Mouse (Mus musculus): ENCODE measurements around the gene Hmga2. TPM values are rescaled to one million over a fixed set of nuclear protein-coding genes. Genes with fewer than 3 reads are reported as not detected.

Hmga2 gene
- polyA plus RNA-seq, 1 experiment from 2014 or later: 160 TPM

DNA sequence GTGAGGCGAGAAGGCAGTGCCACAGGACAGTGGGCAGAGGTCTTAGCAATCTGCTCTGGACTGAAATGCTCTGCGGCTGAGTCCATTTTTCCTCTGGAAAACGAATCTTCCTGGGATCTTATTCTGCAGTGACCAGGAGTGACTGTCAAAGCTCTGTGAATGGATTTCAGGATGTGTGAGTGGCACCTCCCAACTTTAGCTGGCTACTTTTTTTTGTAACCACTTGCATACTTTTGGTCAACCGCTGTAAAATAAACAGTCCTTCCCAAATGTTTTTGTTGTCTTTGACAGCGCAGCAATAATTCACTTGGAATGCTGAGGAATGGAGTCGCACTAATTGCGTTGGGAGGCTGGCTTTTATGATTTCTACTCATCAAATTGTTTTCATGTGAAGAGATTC, 45.8 kb downstream of the Hmga2 start:
- 59% methylated on average over 7 of the region's 7 CpGs for WGBS
- Histone ChIP-seq H3K4me1 (peaks cover 82% of the 10 kb centered on the region), H3K27ac (0 out of 2 replicates have a peak overlapping the region, but pooled peaks have one; percentile 25), H3K4me3 (no peak overlapping the region), H3K36me3 (peaks cover 87% of the 10 kb centered on the region), H3K27me3 (ENCODE audit: low read depth, poor library complexity, severe bottlenecking) (no peaks in the 10 kb centered on the region), H3K9me3 (replicated peaks) (no peaks in the 10 kb centered on the region)
- no peak for DNase-seq (ENCODE audit: low spot score)

DNA sequence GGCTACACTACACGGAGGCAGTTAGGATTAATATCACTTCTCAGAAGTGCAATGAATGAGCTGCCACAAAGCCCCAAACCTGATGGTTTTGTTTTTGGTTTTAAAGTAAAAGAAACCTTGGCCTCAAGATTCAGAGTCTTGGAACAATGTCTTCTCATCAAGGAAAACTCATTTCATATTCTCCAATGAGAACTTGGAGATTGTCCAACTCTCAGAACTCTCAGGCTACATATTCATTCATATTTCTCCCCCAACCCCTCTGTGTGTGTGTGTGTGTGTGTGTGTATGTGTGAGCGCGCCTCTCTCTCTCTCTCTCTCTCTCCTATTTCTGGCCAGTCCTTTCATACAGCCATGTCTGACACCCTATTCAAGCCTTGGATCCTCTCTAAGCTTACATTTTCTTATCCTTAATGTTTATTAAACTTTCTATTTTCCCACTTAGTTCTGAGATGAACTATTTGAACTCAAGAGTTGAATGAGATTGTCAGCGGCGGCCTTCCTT, 46.5 kb downstream of the Hmga2 start:
- DNase-seq (ENCODE audit: low spot score): no peak
- Histone ChIP-seq H3K36me3 (peaks cover 87% of the 10 kb centered on the region), H3K4me3 (no peak overlapping the region), H3K4me1 (peaks cover 82% of the 10 kb centered on the region), H3K9me3 (replicated peaks) (no peaks in the 10 kb centered on the region), H3K27me3 (ENCODE audit: low read depth, poor library complexity, severe bottlenecking) (no peaks in the 10 kb centered on the region), H3K27ac (no peak overlapping the region)
- WGBS: 89% methylated on average over 5 of the region's 5 CpGs

DNA sequence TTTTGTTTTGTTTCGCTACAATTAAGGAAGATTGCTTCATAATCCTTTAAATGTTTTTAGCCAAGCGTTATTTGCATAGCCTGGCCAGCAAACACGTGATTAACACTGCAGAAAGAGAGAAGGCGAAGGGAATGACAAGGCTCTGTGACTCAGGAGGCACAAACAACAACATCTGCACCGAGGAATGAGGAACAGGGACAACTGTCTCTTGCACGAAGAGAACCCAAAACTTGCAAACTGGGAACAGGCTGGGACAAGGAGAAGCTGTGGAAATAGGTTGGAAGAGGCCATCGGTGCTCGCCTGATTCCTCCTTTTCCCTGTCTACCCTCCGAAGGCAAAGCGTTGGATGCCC, 47.1 kb downstream of the Hmga2 start:
- Histone ChIP-seq H3K4me3 (no peak overlapping the region), H3K4me1 (peaks cover 80% of the 10 kb centered on the region), H3K36me3 (peaks cover 88% of the 10 kb centered on the region), H3K27me3 (ENCODE audit: low read depth, poor library complexity, severe bottlenecking) (no peaks in the 10 kb centered on the region), H3K27ac (peak overlapping the region; percentile 53), H3K9me3 (replicated peaks) (no peaks in the 10 kb centered on the region)
- 81% methylated on average over 10 of the region's 10 CpGs for WGBS
- DNase-seq (ENCODE audit: low spot score): no peak

DNA sequence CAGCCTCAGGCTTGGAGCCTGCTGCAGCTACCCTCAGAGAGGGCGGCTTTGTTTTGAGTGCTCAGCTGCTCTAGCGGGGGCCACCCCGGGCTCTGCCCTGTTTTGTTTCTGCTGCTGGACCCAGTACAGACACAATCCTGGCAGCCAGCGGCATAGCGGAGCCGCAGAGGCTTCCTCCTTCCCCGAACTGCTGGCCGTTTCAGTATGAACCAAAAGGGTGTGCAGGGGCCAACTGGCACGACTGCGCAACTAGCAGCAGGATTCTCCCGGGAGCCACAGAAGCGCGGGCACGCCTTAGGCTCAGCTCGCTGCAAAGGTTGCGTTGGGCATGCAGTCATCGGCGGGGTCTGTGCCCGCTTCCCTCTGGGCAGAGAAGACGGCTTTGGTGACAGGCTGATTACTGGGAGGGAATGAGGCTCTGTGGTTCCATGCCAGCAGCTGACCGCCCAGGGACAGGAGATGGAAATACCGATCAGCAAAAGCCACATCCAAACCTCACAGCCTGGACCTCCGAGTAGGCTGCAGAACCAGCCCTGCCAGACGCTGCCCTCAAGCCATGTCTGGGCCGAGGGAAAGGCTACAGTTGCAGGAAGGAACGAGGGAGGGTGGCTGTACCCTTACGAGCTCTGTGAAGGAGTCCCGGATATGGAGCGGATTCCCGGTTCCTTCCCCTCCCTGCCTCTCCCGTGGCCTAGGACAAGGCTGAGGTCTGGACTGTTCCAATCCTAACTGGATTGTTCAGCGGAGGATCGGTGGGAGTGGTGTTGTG, 47.7 kb downstream of the Hmga2 start:
- Histone ChIP-seq H3K4me1 (peaks cover 80% of the 10 kb centered on the region), H3K27ac (peak overlapping the region; percentile 53), H3K9me3 (replicated peaks) (no peaks in the 10 kb centered on the region), H3K27me3 (ENCODE audit: low read depth, poor library complexity, severe bottlenecking) (no peaks in the 10 kb centered on the region), H3K36me3 (peaks cover 93% of the 10 kb centered on the region), H3K4me3 (no peak overlapping the region)
- DNase-seq (ENCODE audit: low spot score): no peak
- WGBS: 82% methylated on average over 33 of the region's 33 CpGs

DNA sequence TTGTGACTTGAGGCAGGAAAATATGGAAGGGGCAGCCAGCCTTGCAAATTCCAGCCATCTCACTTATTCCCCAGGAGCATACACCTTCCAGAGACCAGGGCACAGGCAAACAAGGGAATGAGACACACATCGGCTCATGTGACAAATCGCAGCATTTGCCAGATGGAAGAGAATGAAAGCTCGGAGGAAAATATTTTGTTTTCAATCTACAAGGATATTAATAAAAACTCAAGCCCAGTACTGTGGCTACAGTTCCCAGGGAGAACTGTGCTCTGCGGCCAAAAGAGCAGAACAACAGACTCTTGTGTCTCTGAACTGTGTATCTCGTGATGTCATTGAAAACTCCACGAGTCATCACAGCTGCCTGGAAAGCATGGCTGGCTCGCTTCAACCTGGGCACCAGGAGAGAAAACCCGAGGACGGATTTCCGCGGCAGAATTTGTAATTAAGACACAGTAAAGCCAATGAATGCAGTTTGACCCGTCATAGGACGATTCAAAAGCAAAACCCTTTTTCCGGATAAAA, 50.1 kb downstream of the Hmga2 start:
- DNase-seq (ENCODE audit: low spot score): no peak
- Histone ChIP-seq H3K9me3 (replicated peaks) (no peaks in the 10 kb centered on the region), H3K27me3 (ENCODE audit: low read depth, poor library complexity, severe bottlenecking) (no peaks in the 10 kb centered on the region), H3K4me3 (no peak overlapping the region), H3K27ac (no peak overlapping the region), H3K36me3 (peaks cover 88% of the 10 kb centered on the region), H3K4me1 (peaks cover 81% of the 10 kb centered on the region)
- WGBS: 89% methylated on average over 14 of the region's 14 CpGs

DNA sequence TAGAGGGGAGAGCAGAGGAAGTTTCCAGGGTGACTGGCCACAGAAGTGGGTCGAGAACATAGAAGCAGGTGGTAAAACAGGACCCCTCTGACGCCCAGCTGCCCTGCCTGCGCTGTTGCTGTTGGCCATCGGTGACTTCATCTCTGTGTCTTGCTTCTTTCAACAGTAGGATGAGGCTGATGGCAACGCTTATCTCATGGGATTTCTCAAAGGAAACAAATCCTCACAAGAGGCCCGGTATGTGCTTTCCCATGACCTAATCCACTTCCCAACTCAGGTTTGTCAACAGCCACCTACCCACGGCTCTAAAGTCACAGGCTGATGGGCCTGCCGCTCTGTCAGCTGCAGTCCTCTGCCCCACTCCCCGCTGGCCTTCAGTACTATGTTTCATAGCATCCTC, 52.3 kb downstream of the Hmga2 start:
- Histone ChIP-seq H3K27me3 (ENCODE audit: low read depth, poor library complexity, severe bottlenecking) (no peaks in the 10 kb centered on the region), H3K4me3 (no peak overlapping the region), H3K9me3 (replicated peaks) (no peaks in the 10 kb centered on the region), H3K4me1 (peaks cover 92% of the 10 kb centered on the region), H3K36me3 (peaks cover 79% of the 10 kb centered on the region), H3K27ac (no peak overlapping the region)
- DNase-seq (ENCODE audit: low spot score): no peak
- WGBS: 82% methylated on average over 9 of the region's 9 CpGs

DNA sequence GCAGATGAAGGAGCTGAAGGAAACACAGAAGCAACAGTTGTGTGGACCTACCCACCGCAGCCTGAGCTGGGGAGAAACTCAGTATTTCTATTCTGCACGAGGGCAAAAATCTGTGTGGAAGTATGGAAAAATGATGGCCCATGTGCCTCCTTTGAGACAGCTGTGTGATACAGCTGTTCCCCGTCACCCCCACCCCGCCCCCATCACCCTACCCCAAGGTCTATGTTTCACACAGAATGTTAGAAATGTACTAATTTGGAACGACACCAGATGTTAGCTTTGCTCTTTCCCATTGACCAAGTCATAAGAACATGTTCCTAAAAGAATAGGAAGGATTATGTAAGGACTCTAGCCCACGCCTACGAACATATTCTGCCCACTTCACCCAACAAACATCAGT, 53.0 kb downstream of the Hmga2 start:
- no peaks in the 10 kb centered on the region for H3K27me3 ChIP-seq (ENCODE audit: low read depth, poor library complexity, severe bottlenecking)
- 0 out of 2 replicates have a peak overlapping the region, but pooled peaks have one; percentile 17 for H3K27ac ChIP-seq
- DNase-seq (ENCODE audit: low spot score): no peak
- WGBS: 77% methylated on average over 7 of the region's 7 CpGs
- H3K4me3 ChIP-seq: no peak overlapping the region
- H3K4me1 ChIP-seq: peaks cover 92% of the 10 kb centered on the region
- H3K9me3 ChIP-seq (replicated peaks): no peaks in the 10 kb centered on the region
- H3K36me3 ChIP-seq: peaks cover 71% of the 10 kb centered on the region

DNA sequence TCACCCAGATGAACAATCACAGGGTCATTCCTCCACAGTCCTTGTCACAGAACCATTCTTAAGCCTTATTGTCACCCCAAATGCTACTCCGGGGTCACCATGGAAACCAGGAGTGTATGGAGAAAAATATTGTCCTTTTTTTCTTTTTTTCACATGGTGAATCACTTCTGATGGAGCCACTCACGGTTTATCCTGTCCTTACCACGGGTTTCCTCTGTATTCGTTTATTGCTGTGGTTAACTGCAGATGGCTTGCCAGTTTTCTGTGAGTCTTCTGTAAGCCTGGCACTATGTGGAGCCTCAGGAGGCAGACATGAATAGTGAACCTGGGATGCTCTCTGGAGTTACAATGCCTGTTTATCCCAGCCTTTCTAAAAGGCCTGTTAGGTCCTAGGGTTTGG, 53.4 kb downstream of the Hmga2 start:
- H3K27ac ChIP-seq: 0 out of 2 replicates have a peak overlapping the region, but pooled peaks have one; percentile 17

DNA sequence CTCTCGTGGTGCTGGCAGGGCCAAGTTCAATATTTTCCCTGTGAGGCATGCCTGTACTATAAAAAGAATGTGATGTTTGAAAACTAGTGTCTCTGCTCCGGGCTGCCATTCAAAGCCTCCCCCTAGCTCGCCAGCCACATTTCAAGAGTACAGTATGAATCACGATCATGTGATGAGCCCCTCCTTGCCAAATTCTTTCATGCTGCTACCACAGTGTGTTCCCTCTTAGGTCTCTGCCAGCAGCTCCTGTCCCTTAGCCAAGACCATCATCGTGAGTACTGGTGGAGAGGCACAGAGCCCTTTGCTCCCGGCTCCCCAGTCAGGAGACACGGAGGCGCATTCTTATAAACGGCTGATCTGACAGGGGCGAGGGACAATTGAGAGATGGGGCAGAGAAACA, 54.2 kb downstream of the Hmga2 start:
- H3K27ac ChIP-seq: peak overlapping the region; percentile 67
- no peak for DNase-seq (ENCODE audit: low spot score)
- WGBS: 45% methylated on average over 10 of the region's 10 CpGs

More for the DNA sequence above, 53.4 kb downstream of the Hmga2 start:
- Histone ChIP-seq H3K4me3 (no peak overlapping the region), H3K36me3 (peaks cover 67% of the 10 kb centered on the region), H3K4me1 (peaks cover 92% of the 10 kb centered on the region), H3K27me3 (ENCODE audit: low read depth, poor library complexity, severe bottlenecking) (no peaks in the 10 kb centered on the region), H3K9me3 (replicated peaks) (no peaks in the 10 kb centered on the region)
- 68% methylated on average over 4 of the region's 4 CpGs for WGBS
- DNase-seq (ENCODE audit: low spot score): no peak

DNA sequence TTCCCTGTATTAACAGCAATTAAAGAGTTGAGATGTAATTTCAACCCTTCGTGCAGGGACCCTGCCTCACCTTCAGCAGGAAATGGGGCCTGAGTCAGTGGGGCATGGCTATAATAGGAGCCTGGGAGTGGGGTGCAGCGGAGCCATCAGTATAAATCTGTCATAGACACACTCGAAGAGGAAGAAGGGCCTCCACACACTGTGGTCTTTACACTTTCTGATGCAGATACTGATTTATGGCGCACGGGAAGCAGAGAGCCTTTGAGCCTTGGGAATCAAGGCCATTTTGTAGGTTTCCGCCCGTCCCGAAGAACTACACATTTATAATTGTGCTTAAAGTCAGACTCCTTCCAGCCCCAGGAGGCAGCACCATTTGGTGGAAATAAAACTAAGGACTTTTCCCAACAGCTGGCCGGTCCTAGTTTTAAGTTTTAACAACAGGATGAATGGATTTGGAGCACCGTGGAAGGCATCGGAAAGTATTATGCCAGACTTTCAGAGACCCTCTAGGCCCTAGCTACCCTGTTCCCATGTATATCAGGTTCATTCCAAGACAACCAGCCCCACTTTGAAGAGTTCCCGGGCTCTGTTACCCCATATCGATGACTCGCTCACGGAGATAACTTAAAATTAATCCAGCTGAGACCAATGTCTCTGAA, 55.2 kb downstream of the Hmga2 start:
- 32% methylated on average over 15 of the region's 15 CpGs for WGBS
- no peak overlapping the region for H3K4me3 ChIP-seq
- peak overlapping the region; percentile 83 for H3K27ac ChIP-seq
- peaks cover 62% of the 10 kb centered on the region for H3K36me3 ChIP-seq
- H3K27me3 ChIP-seq (ENCODE audit: low read depth, poor library complexity, severe bottlenecking): no peaks in the 10 kb centered on the region
- H3K9me3 ChIP-seq (replicated peaks): no peaks in the 10 kb centered on the region
- H3K4me1 ChIP-seq: peaks cover 96% of the 10 kb centered on the region
- DNase-seq (ENCODE audit: low spot score): no peak

More for the DNA sequence above, 54.2 kb downstream of the Hmga2 start:
- Histone ChIP-seq H3K4me3 (0 out of 2 replicates have a peak overlapping the region, but pooled peaks have one; percentile 13), H3K27me3 (ENCODE audit: low read depth, poor library complexity, severe bottlenecking) (no peaks in the 10 kb centered on the region), H3K4me1 (peaks cover 92% of the 10 kb centered on the region), H3K36me3 (peaks cover 61% of the 10 kb centered on the region), H3K9me3 (replicated peaks) (no peaks in the 10 kb centered on the region)

DNA sequence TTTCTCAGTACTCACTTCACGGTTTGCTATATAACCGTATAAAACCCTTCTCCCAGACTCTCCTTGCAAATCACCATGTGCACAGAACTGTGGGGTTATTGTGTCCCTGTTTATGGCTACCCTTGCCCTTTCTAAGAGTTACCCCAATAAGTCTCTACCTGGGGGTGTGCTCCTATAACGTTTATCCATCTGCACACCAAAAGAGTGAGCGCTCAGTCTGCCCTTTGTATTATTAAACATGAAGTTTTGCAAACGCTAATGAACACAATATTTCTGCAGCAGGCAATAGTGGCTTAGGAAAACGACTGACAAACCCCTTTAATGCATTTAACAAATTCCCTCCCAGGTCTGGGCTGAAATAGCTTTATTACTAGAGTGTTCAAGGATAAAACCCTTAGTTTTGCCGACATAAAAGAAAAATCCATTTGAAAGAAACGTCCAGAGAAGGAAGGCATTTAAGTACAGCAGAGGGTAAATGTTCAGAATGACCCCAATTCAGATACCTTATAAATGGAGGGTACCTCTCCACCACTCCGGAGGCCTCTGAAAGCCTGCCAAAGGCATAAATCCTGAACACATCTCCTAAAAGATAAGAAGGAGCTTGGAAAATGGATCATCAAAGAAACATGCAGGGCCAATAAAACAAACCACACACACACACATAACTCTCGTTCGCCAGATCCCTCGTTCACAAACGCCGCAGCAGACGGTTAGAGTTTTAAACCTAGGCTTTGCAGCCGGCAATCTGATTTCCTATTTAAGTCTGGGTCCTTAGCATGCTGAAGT, 57.3 kb downstream of the Hmga2 start:
- no peak for DNase-seq (ENCODE audit: low spot score)
- WGBS: 31% methylated on average over 16 of the region's 16 CpGs
- H3K27ac ChIP-seq: peak overlapping the region; percentile 83
- no peaks in the 10 kb centered on the region for H3K27me3 ChIP-seq (ENCODE audit: low read depth, poor library complexity, severe bottlenecking)
- peaks cover 85% of the 10 kb centered on the region for H3K4me1 ChIP-seq
- H3K36me3 ChIP-seq: peaks cover 62% of the 10 kb centered on the region
- H3K4me3 ChIP-seq: no peak overlapping the region
- no peaks in the 10 kb centered on the region for H3K9me3 ChIP-seq (replicated peaks)

DNA sequence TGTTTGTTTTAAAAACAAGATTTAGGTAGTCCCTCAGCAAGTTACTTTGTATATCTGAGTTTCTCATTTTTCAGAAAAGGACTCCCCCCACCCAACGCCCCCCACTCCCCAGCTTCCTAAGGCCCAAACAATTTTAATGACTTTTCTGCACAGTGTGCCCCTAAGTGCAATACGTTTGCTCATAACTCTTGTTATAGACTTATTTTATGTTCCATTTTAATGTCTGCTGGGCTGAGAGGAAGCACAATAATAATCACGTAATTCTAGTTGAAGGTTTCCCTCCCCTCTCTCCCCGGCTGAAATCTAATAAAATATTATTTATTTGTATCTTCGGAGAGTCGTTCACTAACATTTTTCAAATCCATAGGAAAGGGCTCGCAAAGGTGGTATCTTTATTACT, 58.1 kb downstream of the Hmga2 start:
- no peaks in the 10 kb centered on the region for H3K9me3 ChIP-seq (replicated peaks)
- peak overlapping the region; percentile 83 for H3K27ac ChIP-seq
- no peak for DNase-seq (ENCODE audit: low spot score)
- no peaks in the 10 kb centered on the region for H3K27me3 ChIP-seq (ENCODE audit: low read depth, poor library complexity, severe bottlenecking)
- peak overlapping the region; percentile 20; the same call in 1 of the 2 replicates for H3K4me3 ChIP-seq
- H3K36me3 ChIP-seq: peaks cover 62% of the 10 kb centered on the region
- H3K4me1 ChIP-seq: peaks cover 85% of the 10 kb centered on the region
- 39% methylated on average over 7 of the region's 7 CpGs for WGBS

All from limb, embryonic 10.5 days (tissue).